Comparison of ENCODE assay signal across 7 mouse cellular contexts in the genomic region with DNA sequence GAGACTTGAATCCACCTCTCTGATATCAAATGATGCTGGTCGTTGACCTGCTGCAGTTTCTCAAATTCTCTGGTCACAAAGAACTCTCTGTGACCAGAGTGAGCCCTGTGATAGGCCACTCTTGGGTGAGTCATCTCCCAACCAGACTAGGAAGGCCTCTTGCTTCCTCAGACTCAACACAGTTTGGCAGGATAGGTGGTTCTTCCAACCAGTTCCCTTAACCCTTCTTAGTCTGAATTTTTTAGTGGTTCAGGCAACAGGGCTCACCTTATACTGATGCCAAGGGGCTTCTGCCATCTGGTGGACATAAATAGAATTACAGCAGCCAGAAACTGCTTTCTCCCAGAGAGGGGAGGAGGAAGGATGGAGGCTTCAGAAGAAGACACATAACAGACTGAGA. TPM values are rescaled to one million over a fixed set of nuclear protein-coding genes. Genes with fewer than 3 reads are reported as not detected.
DNase-seq lines count a peak whose midpoint lies in the region; ATAC-seq and TF ChIP-seq lines count a peak whose summit lies in the region.

No protein-coding gene starts in this region.

- no peak overlapping the region for H3K4me2 ChIP-seq in forebrain, embryonic 15.5 days (replicated peaks)

- H3K4me1 ChIP-seq in forebrain, embryonic 15.5 days = peaks cover 15% of the 10 kb centered on the region
- peaks cover 6% of the 10 kb centered on the region; the same call in 1 of the 2 replicates for H3K4me1 ChIP-seq in lung, adult 2 months (ENCODE audit: control insufficient read depth, insufficient read depth, low read length)

- DNase-seq in NIH3T3 (ENCODE audit: low read depth) = peak; percentile 91
- peak; percentile 75 for DNase-seq in heart, postnatal 25 days (ENCODE audit: low spot score)
- peak; percentile 73 for DNase-seq in layer of hippocampus, adult 11-12 months (ENCODE audit: low spot score)
- DNase-seq in lung, adult 2 months = peak; percentile 59

- H3K27ac ChIP-seq in forebrain, embryonic 15.5 days (replicated peaks) = 0 out of 2 replicates have a peak overlapping the region, but pooled peaks have one; percentile 24

- no peaks in the 10 kb centered on the region for H3K9me3 ChIP-seq in forebrain, embryonic 15.5 days

- ATAC-seq in cerebellum, adult (ENCODE audit: insufficient number of reproducible peaks, low FRiP score, low TSS enrichment) = peak; percentile 80
- peak; percentile 79; the same call in 1 of the 2 replicates for ATAC-seq in forebrain, embryonic 15.5 days (replicated peaks)
- ATAC-seq in neutrophil, adult 5-6 weeks (ENCODE audit: extremely low read depth, insufficient number of reproducible peaks, low FRiP score, poor library complexity, severe bottlenecking) = peak; percentile 75

- no peaks in the 10 kb centered on the region for H3K27me3 ChIP-seq in forebrain, embryonic 15.5 days

- TF ChIP-seq POLR2A in lung, adult 2 months (IDR thresholded peaks at IDR 0.05; ENCODE audit: borderline replicate concordance, extremely low read depth, low read depth, low read length) = no peak

- peaks cover 6% of the 10 kb centered on the region for H3K36me3 ChIP-seq in forebrain, embryonic 15.5 days

- 38% methylated on average over 1 of the region's 1 CpGs for WGBS in forebrain, embryonic 15.5 days
- WGBS in lung, adult 2 months = 3% methylated on average over 1 of the region's 1 CpGs

- no peak overlapping the region for H3K4me3 ChIP-seq in forebrain, embryonic 15.5 days
- no peak overlapping the region for H3K4me3 ChIP-seq in lung, adult 2 months (replicated peaks; ENCODE audit: extremely low read depth, low read depth, low read length)

- H3K9ac ChIP-seq in forebrain, embryonic 15.5 days (replicated peaks) = no peak overlapping the region

- TF ChIP-seq CTCF in lung, adult 2 months (IDR thresholded peaks at IDR 0.05; ENCODE audit: insufficient read depth, low read length) = peak; percentile 31; the same call in 1 of the 2 replicates

- intact Hi-C loops in heart, postnatal 25 days (cut with DNase I) = loop anchor here (1.0 to 5.0 kb wide), 4 partner anchors 33 to 141 kb away; a partner anchor contains a TSS

RNA-seq across cellular contexts. Expression of a gene that starts 4.1 kb away (rescaled TPM):
- polyA plus RNA-seq in forebrain, embryonic 15.5 days (2015; fragmentation: Nextera tagmentation; extraction: Ambion mirVana) = 7.9 and 8.5 TPM in 2 replicates
- total RNA-seq in heart, postnatal 25 days (2021) = 100 to 1,000 TPM in 1 of 2 experiments, 10 to 100 TPM in 1; 94.8 to 104 TPM
- 16.0 and 23.9 TPM in 2 replicates for polyA plus RNA-seq in lung, adult 2 months (2012; rRNA removed)
- total RNA-seq in neutrophil, adult 5-6 weeks (2017) = 3.8 and 6.0 TPM in 2 replicates

RNA-seq across cellular contexts. Expression of a gene that starts 10.7 kb away (rescaled TPM):
- not detected in 2 replicates for polyA plus RNA-seq in forebrain, embryonic 15.5 days (2015; fragmentation: Nextera tagmentation; extraction: Ambion mirVana)
- under 1 TPM in 1 of 2 experiments, not detected in 1; 0.91 TPM for total RNA-seq in heart, postnatal 25 days (2021)
- not detected in 2 replicates for polyA plus RNA-seq in lung, adult 2 months (2012; rRNA removed)
- not detected in 2 replicates for total RNA-seq in neutrophil, adult 5-6 weeks (2017)

RNA-seq across cellular contexts. Expression of a gene that starts 16.0 kb away (rescaled TPM):
- polyA plus RNA-seq in forebrain, embryonic 15.5 days (2015; fragmentation: Nextera tagmentation; extraction: Ambion mirVana) = 31.4 and 34.1 TPM in 2 replicates
- total RNA-seq in heart, postnatal 25 days (2021) = 10 to 100 TPM; 23.6 to 26.3 TPM
- polyA plus RNA-seq in lung, adult 2 months (2012; rRNA removed) = 21.1 and 22.2 TPM in 2 replicates
- total RNA-seq in neutrophil, adult 5-6 weeks (2017) = 9.0 and 10.3 TPM in 2 replicates

RNA-seq across cellular contexts. Expression of a gene that starts 16.1 kb away (rescaled TPM):
- polyA plus RNA-seq in forebrain, embryonic 15.5 days (2015; fragmentation: Nextera tagmentation; extraction: Ambion mirVana) = 22.0 and 23.5 TPM in 2 replicates
- 10 to 100 TPM; 19.6 to 20.0 TPM for total RNA-seq in heart, postnatal 25 days (2021)
- 27.3 and 28.1 TPM in 2 replicates for polyA plus RNA-seq in lung, adult 2 months (2012; rRNA removed)
- 14.6 and 14.8 TPM in 2 replicates for total RNA-seq in neutrophil, adult 5-6 weeks (2017)

RNA-seq across cellular contexts. Expression of a gene that starts 29.8 kb away (rescaled TPM):
- polyA plus RNA-seq in forebrain, embryonic 15.5 days (2015; fragmentation: Nextera tagmentation; extraction: Ambion mirVana) = 0.64 and 0.70 TPM in 2 replicates
- 1 to 10 TPM; 3.7 to 4.4 TPM for total RNA-seq in heart, postnatal 25 days (2021)
- polyA plus RNA-seq in lung, adult 2 months (2012; rRNA removed) = 11.6 and 18.8 TPM in 2 replicates
- total RNA-seq in neutrophil, adult 5-6 weeks (2017) = 2.0 and 2.9 TPM in 2 replicates

Comparison
In these comparisons a context has a peak if more than half of its experiments do, and no peak if none do; other contexts are left out.
1. RNA of a gene that starts 4.1 kb away (total RNA-seq): 94.8 to 104 TPM in heart, postnatal 25 days; 3.8 to 6.0 TPM in neutrophil, adult 5-6 weeks; every median in the first group is over 10 times any median in the second.
2. Peak in every context shown above with its lines, with median percentiles within 50 percentile points of each other: DNase-seq and ATAC-seq.